Mouse (Mus musculus) testis, adult 2 months (tissue): ENCODE measurements around the gene Stxbp4. TPM values are rescaled to one million over a fixed set of nuclear protein-coding genes. Genes with fewer than 3 reads are reported as not detected.
A peak's percentile ranks its signal among the peaks of the same experiment; 100 is the strongest.

Experiments used
- H3K27ac ChIP-seq: fragments of 200-500 bp; 2 replicates; pipeline ENCODE4 v1.5.1; 2012; ENCODE audit warnings: low read depth, low read length; ENCODE audit not compliant: control insufficient read depth, insufficient read depth
- H3K27me3 ChIP-seq: fragments of 200-500 bp; 2 replicates; pipeline ENCODE4 v1.6.1; 2012; ENCODE audit warnings: mild to moderate bottlenecking, low read length, moderate library complexity; ENCODE audit not compliant: control insufficient read depth, insufficient read depth
- H3K36me3 ChIP-seq: fragments of 200-500 bp; 2 replicates; pipeline ENCODE4 v1.6.1; 2012; ENCODE audit warnings: mild to moderate bottlenecking, low read length; ENCODE audit not compliant: control insufficient read depth, insufficient read depth
- H3K4me1 ChIP-seq: fragments of 200-500 bp; 2 replicates; pipeline ENCODE4 v1.6.1; 2012; ENCODE audit warnings: low read length; ENCODE audit not compliant: control insufficient read depth, insufficient read depth
- H3K4me3 ChIP-seq: fragments of 200-500 bp; 2 replicates; pipeline ENCODE4 v1.5.1; 2012; ENCODE audit warnings: low read depth, mild to moderate bottlenecking, low read length, moderate library complexity, mixed read lengths; ENCODE audit not compliant: control insufficient read depth
- CTCF ChIP-seq: fragments of 200-500 bp; IDR thresholded peaks from 2 replicates; pipeline ENCODE4 v1.5.1; 2012; ENCODE audit warnings: low read depth, mild to moderate bottlenecking, inconsistent platforms, low read length, moderate library complexity; ENCODE audit not compliant: control insufficient read depth, insufficient read depth, insufficient replicate concordance
- POLR2A ChIP-seq: fragments of 200-500 bp; IDR thresholded peaks from 2 replicates; pipeline ENCODE4 v1.6.1; 2012; ENCODE audit warnings: low read depth, mild to moderate bottlenecking, inconsistent platforms, low read length, moderate library complexity; ENCODE audit not compliant: control insufficient read depth
- polyA plus RNA-seq: library from polyadenylated mRNA; depleted of rRNA; stranded (reverse); fragments of >200 nt; gene quantifications from 2 replicates; pipeline ENCODE4 v1.2.3, GENCODE M21; 2012

Gene Stxbp4
- polyA plus RNA-seq, 1 experiment = 1.4 TPM

GRCm38 (mm10) chr11:90649777-90650176 lies 11.9 kb upstream of the Stxbp4 start:
- no peaks in the 10 kb centered on the region for H3K4me1 ChIP-seq
- H3K36me3 ChIP-seq = no peaks in the 10 kb centered on the region; the same call in none of the 2 replicates
- no peak overlapping the region for H3K27ac ChIP-seq
- H3K4me3 ChIP-seq = no peak overlapping the region
- no peaks in the 10 kb centered on the region for H3K27me3 ChIP-seq
- no peak for TF ChIP-seq CTCF
- TF ChIP-seq POLR2A = no peak

GRCm38 (mm10) chr11:90638312-90638830 lies 487 bp upstream of the Stxbp4 start:
- TF ChIP-seq CTCF (no peak), POLR2A (no peak)
- Histone ChIP-seq H3K36me3 (no peaks in the 10 kb centered on the region), H3K4me3 (peak overlapping the region; percentile 95), H3K27ac (peak overlapping the region; percentile 95), H3K27me3 (no peaks in the 10 kb centered on the region), H3K4me1 (no peaks in the 10 kb centered on the region)

- no peak overlapping the region for H3K27ac ChIP-seq
- no peak for TF ChIP-seq POLR2A
- TF ChIP-seq CTCF = no peak
- no peaks in the 10 kb centered on the region for H3K36me3 ChIP-seq
- no peaks in the 10 kb centered on the region for H3K4me1 ChIP-seq
- H3K27me3 ChIP-seq = no peaks in the 10 kb centered on the region
- H3K4me3 ChIP-seq = no peak overlapping the region
Observed at GRCm38 (mm10) chr11:90634661-90635060, 3.2 kb downstream of the Stxbp4 start.

- no peak overlapping the region for H3K27ac ChIP-seq
- no peaks in the 10 kb centered on the region for H3K27me3 ChIP-seq
- H3K36me3 ChIP-seq = no peaks in the 10 kb centered on the region
- TF ChIP-seq CTCF (no peak), POLR2A (no peak)
- no peak overlapping the region for H3K4me3 ChIP-seq
- no peaks in the 10 kb centered on the region for H3K4me1 ChIP-seq
Observed at GRCm38 (mm10) chr11:90632480-90632879, 5.4 kb downstream of the Stxbp4 start.

- H3K27ac ChIP-seq = no peak overlapping the region
- no peak overlapping the region for H3K4me3 ChIP-seq
- no peak for TF ChIP-seq POLR2A
- no peak for TF ChIP-seq CTCF
- no peaks in the 10 kb centered on the region for H3K36me3 ChIP-seq
- no peaks in the 10 kb centered on the region for H3K4me1 ChIP-seq
- no peaks in the 10 kb centered on the region for H3K27me3 ChIP-seq
Observed at GRCm38 (mm10) chr11:90627751-90628150, 10.1 kb downstream of the Stxbp4 start.

- no peaks in the 10 kb centered on the region for H3K4me1 ChIP-seq
- H3K4me3 ChIP-seq = no peak overlapping the region
- H3K36me3 ChIP-seq = no peaks in the 10 kb centered on the region
- TF ChIP-seq POLR2A = no peak
- no peak for TF ChIP-seq CTCF
- no peak overlapping the region for H3K27ac ChIP-seq
- no peaks in the 10 kb centered on the region for H3K27me3 ChIP-seq
Observed at GRCm38 (mm10) chr11:90625174-90625573, 12.7 kb downstream of the Stxbp4 start.

- Histone ChIP-seq H3K4me3 (no peak overlapping the region), H3K4me1 (no peaks in the 10 kb centered on the region), H3K27ac (no peak overlapping the region), H3K27me3 (no peaks in the 10 kb centered on the region), H3K36me3 (no peaks in the 10 kb centered on the region)
- TF ChIP-seq CTCF (no peak), POLR2A (no peak)
Observed at GRCm38 (mm10) chr11:90623477-90623876, 14.4 kb downstream of the Stxbp4 start.

- Histone ChIP-seq H3K27ac (no peak overlapping the region), H3K4me3 (no peak overlapping the region), H3K27me3 (no peaks in the 10 kb centered on the region), H3K36me3 (no peaks in the 10 kb centered on the region), H3K4me1 (no peaks in the 10 kb centered on the region)
- TF ChIP-seq CTCF (no peak), POLR2A (no peak)
Observed at GRCm38 (mm10) chr11:90622500-90622899, 15.4 kb downstream of the Stxbp4 start.
